Mouse (Mus musculus) right cerebral cortex, adult 18-20 months (tissue): ENCODE measurements around the gene Myl7.

ENCODE experiments used
- DNase-seq: peaks from one replicate; pipeline ENCODE4 v3.0.0; 2022; ENCODE audit warnings: mixed read lengths

Myl7 gene

GRCm38 (mm10) chr11:5861678-5862393 lies 36.7 kb downstream of the Myl7 start, which contains the start of gene Aebp1:
TSS of gene Aebp1 (plus strand) at chr11:5861947.
- no peak for DNase-seq

- DNase-seq, result no peak
These were observed 37.9 kb downstream of the Myl7 start for GRCm38 (mm10) chr11:5860639-5861038.

GRCm38 (mm10) chr11:5859883-5860550 lies 38.6 kb downstream of the Myl7 start:
- no peak for DNase-seq

- no peak for DNase-seq
These were observed 39.9 kb downstream of the Myl7 start for GRCm38 (mm10) chr11:5858723-5859122.

GRCm38 (mm10) chr11:5856479-5857130 lies 42.0 kb downstream of the Myl7 start:
- no peak for DNase-seq

GRCm38 (mm10) chr11:5855902-5856301 lies 42.7 kb downstream of the Myl7 start:
- DNase-seq, result peak; percentile 64

GRCm38 (mm10) chr11:5855481-5855880 lies 43.1 kb downstream of the Myl7 start:
- DNase-seq, result no peak

- DNase-seq, result no peak
These were observed 46.3 kb downstream of the Myl7 start for GRCm38 (mm10) chr11:5852314-5852713.

- no peak for DNase-seq
These were observed 47.4 kb downstream of the Myl7 start for GRCm38 (mm10) chr11:5851021-5851736.

GRCm38 (mm10) chr11:5850452-5850851 lies 48.1 kb downstream of the Myl7 start:
- DNase-seq, result no peak

- DNase-seq, result no peak
These were observed 49.3 kb downstream of the Myl7 start for GRCm38 (mm10) chr11:5849316-5849715.

GRCm38 (mm10) chr11:5848741-5849140 lies 49.8 kb downstream of the Myl7 start:
- peak; percentile 64 for DNase-seq

- no peak for DNase-seq
These were observed 51.8 kb downstream of the Myl7 start for GRCm38 (mm10) chr11:5846639-5847345.
